Mouse (Mus musculus): ENCODE results near the gene Hlx.

Hlx gene

GRCm38 (mm10) chr1:184717016-184717568, 15.3 kb downstream of the Hlx start:
- in situ Hi-C loops (cut with MboI), result no loop called here

- in situ Hi-C loops (cut with MboI), result no loop called here
Measured at GRCm38 (mm10) chr1:184716117-184716516, 16.3 kb downstream of the Hlx start.

- in situ Hi-C loops (cut with MboI), result no loop called here
Measured at GRCm38 (mm10) chr1:184715693-184716092, 16.7 kb downstream of the Hlx start.

GRCm38 (mm10) chr1:184714515-184714914, 17.9 kb downstream of the Hlx start:
- in situ Hi-C loops (cut with MboI), result no loop called here

GRCm38 (mm10) chr1:184713716-184714115, 18.7 kb downstream of the Hlx start:
- in situ Hi-C loops (cut with MboI), result no loop called here

- in situ Hi-C loops (cut with MboI), result no loop called here
Measured at GRCm38 (mm10) chr1:184707532-184708248, 24.7 kb downstream of the Hlx start.

- in situ Hi-C loops (cut with MboI), result no loop called here
Measured at GRCm38 (mm10) chr1:184704901-184705300, 27.5 kb downstream of the Hlx start.

- in situ Hi-C loops (cut with MboI), result no loop called here
Measured at GRCm38 (mm10) chr1:184699295-184699694, 33.1 kb downstream of the Hlx start.

GRCm38 (mm10) chr1:184695451-184695850, 37.0 kb downstream of the Hlx start:
- in situ Hi-C loops (cut with MboI), result no loop called here

GRCm38 (mm10) chr1:184692204-184692904, 40.1 kb downstream of the Hlx start:
- in situ Hi-C loops (cut with MboI), result no loop called here

GRCm38 (mm10) chr1:184691240-184691639, 41.2 kb downstream of the Hlx start:
- in situ Hi-C loops (cut with MboI), result no loop called here

GRCm38 (mm10) chr1:184688026-184688425, 44.4 kb downstream of the Hlx start:
- in situ Hi-C loops (cut with MboI), result no loop called here

- in situ Hi-C loops (cut with MboI), result no loop called here
Measured at GRCm38 (mm10) chr1:184687512-184687911, 44.9 kb downstream of the Hlx start.

- in situ Hi-C loops (cut with MboI), result no loop called here
Measured at GRCm38 (mm10) chr1:184683541-184683940, 48.9 kb downstream of the Hlx start.

GRCm38 (mm10) chr1:184679416-184679965, 52.9 kb downstream of the Hlx start:
- in situ Hi-C loops (cut with MboI), result no loop called here

- in situ Hi-C loops (cut with MboI), result no loop called here
Measured at GRCm38 (mm10) chr1:184677641-184678040, 54.8 kb downstream of the Hlx start.
